Mouse (Mus musculus): ENCODE data around the gene Tdrd5. TPM values are rescaled to one million over a fixed set of nuclear protein-coding genes. Genes with fewer than 3 reads are reported as not detected.
"Not testable (repeated sequence)": the region's sequence is repeated elsewhere in the genome, so short reads cannot be mapped to it uniquely, and the experiment has no call there.

Tdrd5 gene
- total and polyA plus RNA-seq, 2 experiments, result not detected

- H3K79me2 ChIP-seq (ENCODE audit: control insufficient read depth, insufficient read depth, low read length), result no peaks in the 10 kb centered on the region
- DNase-seq (ENCODE audit: extremely low read depth, low read depth, low spot score), result no peak
- no peak overlapping the region for H3K9ac ChIP-seq (ENCODE audit: low read depth, low read length)
- H3K4me1 ChIP-seq (ENCODE audit: control insufficient read depth, insufficient read depth, low read length), result no peaks in the 10 kb centered on the region
- H3K4me3 ChIP-seq (ENCODE audit: insufficient read depth, low read depth, low read length), result no peak overlapping the region
- H3K36me3 ChIP-seq (ENCODE audit: control insufficient read depth, insufficient read depth, low read length), result no peaks in the 10 kb centered on the region
- no peak for TF ChIP-seq CTCF (IDR thresholded peaks at IDR 0.05; ENCODE audit: low read depth, low read length)
- no peak for TF ChIP-seq POLR2A (IDR thresholded peaks at IDR 0.05; ENCODE audit: extremely low read depth, insufficient read depth, low read length)
- 71% methylated on average over 4 of the region's 4 CpGs for WGBS
- no peaks in the 10 kb centered on the region for H3K27me3 ChIP-seq (ENCODE audit: control insufficient read depth, insufficient read depth, low read length)
- no peak overlapping the region for H3K27ac ChIP-seq (replicated peaks; ENCODE audit: insufficient read depth, low read depth, low read length)
Observed at GRCm38 (mm10) chr1:156340847-156341246, 37.4 kb upstream of the Tdrd5 start.

- no peak overlapping the region for H3K9ac ChIP-seq (ENCODE audit: low read depth, low read length)
Observed at GRCm38 (mm10) chr1:156323126-156323525, 19.7 kb upstream of the Tdrd5 start.

GRCm38 (mm10) chr1:156310630-156311029, 7.2 kb upstream of the Tdrd5 start, which contains the start of gene Nphs2:
Nphs2 (plus strand) TSS chr1:156310727.
- Histone ChIP-seq H3K9ac (ENCODE audit: low read depth, low read length) (no peak within 1 kb of the TSS), H3K79me2 (ENCODE audit: control insufficient read depth, insufficient read depth, low read length) (no peaks in the 10 kb centered on the region), H3K4me3 (ENCODE audit: insufficient read depth, low read depth, low read length) (no peak within 1 kb of the TSS), H3K27me3 (ENCODE audit: control insufficient read depth, insufficient read depth, low read length) (peaks cover 12% of the 10 kb centered on the region; the same call in 1 of the 2 replicates), H3K36me3 (ENCODE audit: control insufficient read depth, insufficient read depth, low read length) (no peaks in the 10 kb centered on the region), H3K27ac (replicated peaks; ENCODE audit: insufficient read depth, low read depth, low read length) (no peak within 1 kb of the TSS), H3K4me1 (ENCODE audit: control insufficient read depth, insufficient read depth, low read length) (no peaks in the 10 kb centered on the region)
- DNase-seq (ENCODE audit: extremely low read depth, low read depth, low spot score), result no peak
- TF ChIP-seq POLR2A (IDR thresholded peaks at IDR 0.05; ENCODE audit: extremely low read depth, insufficient read depth, low read length) (no peak), CTCF (IDR thresholded peaks at IDR 0.05; ENCODE audit: low read depth, low read length) (no peak)
- WGBS, result 7% methylated on average over 29 of the region's 29 CpGs

More at GRCm38 (mm10) chr1:156323126-156323525, 19.7 kb upstream of the Tdrd5 start:
- Histone ChIP-seq H3K27me3 (ENCODE audit: control insufficient read depth, insufficient read depth, low read length) (no peaks in the 10 kb centered on the region), H3K4me1 (ENCODE audit: control insufficient read depth, insufficient read depth, low read length) (no peaks in the 10 kb centered on the region), H3K36me3 (ENCODE audit: control insufficient read depth, insufficient read depth, low read length) (no peaks in the 10 kb centered on the region), H3K4me3 (ENCODE audit: insufficient read depth, low read depth, low read length) (no peak overlapping the region), H3K27ac (replicated peaks; ENCODE audit: insufficient read depth, low read depth, low read length) (no peak overlapping the region), H3K79me2 (ENCODE audit: control insufficient read depth, insufficient read depth, low read length) (no peaks in the 10 kb centered on the region)
- DNase-seq (ENCODE audit: extremely low read depth, low read depth, low spot score), result no peak
- WGBS, result 88% methylated on average over 9 of the region's 9 CpGs
- TF ChIP-seq POLR2A (IDR thresholded peaks at IDR 0.05; ENCODE audit: extremely low read depth, insufficient read depth, low read length), result no peak
- no peak for TF ChIP-seq CTCF (IDR thresholded peaks at IDR 0.05; ENCODE audit: low read depth, low read length)

GRCm38 (mm10) chr1:156308595-156308994, 5.1 kb upstream of the Tdrd5 start:
- no peak overlapping the region for H3K9ac ChIP-seq (ENCODE audit: low read depth, low read length)
- H3K4me3 ChIP-seq (ENCODE audit: insufficient read depth, low read depth, low read length), result no peak overlapping the region
- H3K27me3 ChIP-seq (ENCODE audit: control insufficient read depth, insufficient read depth, low read length), result peaks cover 12% of the 10 kb centered on the region; the same call in 1 of the 2 replicates
- H3K4me1 ChIP-seq (ENCODE audit: control insufficient read depth, insufficient read depth, low read length), result no peaks in the 10 kb centered on the region
- TF ChIP-seq CTCF (IDR thresholded peaks at IDR 0.05; ENCODE audit: low read depth, low read length) (no peak), POLR2A (IDR thresholded peaks at IDR 0.05; ENCODE audit: extremely low read depth, insufficient read depth, low read length) (no peak)
- no peaks in the 10 kb centered on the region for H3K79me2 ChIP-seq (ENCODE audit: control insufficient read depth, insufficient read depth, low read length)
- no peaks in the 10 kb centered on the region for H3K36me3 ChIP-seq (ENCODE audit: control insufficient read depth, insufficient read depth, low read length)
- WGBS, result 79% methylated on average over 1 of the region's 1 CpGs
- DNase-seq (ENCODE audit: extremely low read depth, low read depth, low spot score), result no peak
- no peak overlapping the region for H3K27ac ChIP-seq (replicated peaks; ENCODE audit: insufficient read depth, low read depth, low read length)

- no peak for TF ChIP-seq CTCF (IDR thresholded peaks at IDR 0.05; ENCODE audit: low read depth, low read length)
- TF ChIP-seq POLR2A (IDR thresholded peaks at IDR 0.05; ENCODE audit: extremely low read depth, insufficient read depth, low read length), result no peak
- no peak for DNase-seq (ENCODE audit: extremely low read depth, low read depth, low spot score)
- 96% methylated on average over 6 of the region's 6 CpGs for WGBS
- H3K27ac ChIP-seq (replicated peaks; ENCODE audit: insufficient read depth, low read depth, low read length), result no peak overlapping the region
- H3K27me3 ChIP-seq (ENCODE audit: control insufficient read depth, insufficient read depth, low read length), result peaks cover 3% of the 10 kb centered on the region; the same call in 1 of the 2 replicates
- H3K9ac ChIP-seq (ENCODE audit: low read depth, low read length), result no peak overlapping the region
- no peaks in the 10 kb centered on the region for H3K4me1 ChIP-seq (ENCODE audit: control insufficient read depth, insufficient read depth, low read length)
- H3K79me2 ChIP-seq (ENCODE audit: control insufficient read depth, insufficient read depth, low read length), result no peaks in the 10 kb centered on the region
- H3K4me3 ChIP-seq (ENCODE audit: insufficient read depth, low read depth, low read length), result no peak overlapping the region
- H3K36me3 ChIP-seq (ENCODE audit: control insufficient read depth, insufficient read depth, low read length), result no peaks in the 10 kb centered on the region
Observed at GRCm38 (mm10) chr1:156290016-156290415, 13.4 kb downstream of the Tdrd5 start.

- H3K79me2 ChIP-seq (ENCODE audit: control insufficient read depth, insufficient read depth, low read length); H3K27ac ChIP-seq (replicated peaks; ENCODE audit: insufficient read depth, low read depth, low read length); H3K27me3 ChIP-seq (ENCODE audit: control insufficient read depth, insufficient read depth, low read length); DNase-seq (ENCODE audit: extremely low read depth, low read depth, low spot score); H3K9ac ChIP-seq (ENCODE audit: low read depth, low read length); H3K4me1 ChIP-seq (ENCODE audit: control insufficient read depth, insufficient read depth, low read length); H3K36me3 ChIP-seq (ENCODE audit: control insufficient read depth, insufficient read depth, low read length); H3K4me3 ChIP-seq (ENCODE audit: insufficient read depth, low read depth, low read length): not testable (repeated sequence)
- WGBS, result 70% methylated on average over 10 of the region's 10 CpGs
Observed at GRCm38 (mm10) chr1:156289222-156289587, 14.3 kb downstream of the Tdrd5 start.

Data from liver, adult 2 months (tissue).